Mouse (Mus musculus) bone marrow macrophage, adult 2 months (primary cell): ENCODE measurements around the gene Cyp17a1.

Experiments used
- CTCF ChIP-seq: IDR thresholded peaks from 2 replicates; pipeline ENCODE4 v1.5.1; 2012; ENCODE audit warnings: low read depth, mild to moderate bottlenecking, low read length, moderate library complexity
- POLR2A ChIP-seq: IDR thresholded peaks from 2 replicates; pipeline ENCODE4 v1.6.1; 2012; ENCODE audit warnings: mild to moderate bottlenecking, low read depth, low read length, borderline replicate concordance

DNA sequence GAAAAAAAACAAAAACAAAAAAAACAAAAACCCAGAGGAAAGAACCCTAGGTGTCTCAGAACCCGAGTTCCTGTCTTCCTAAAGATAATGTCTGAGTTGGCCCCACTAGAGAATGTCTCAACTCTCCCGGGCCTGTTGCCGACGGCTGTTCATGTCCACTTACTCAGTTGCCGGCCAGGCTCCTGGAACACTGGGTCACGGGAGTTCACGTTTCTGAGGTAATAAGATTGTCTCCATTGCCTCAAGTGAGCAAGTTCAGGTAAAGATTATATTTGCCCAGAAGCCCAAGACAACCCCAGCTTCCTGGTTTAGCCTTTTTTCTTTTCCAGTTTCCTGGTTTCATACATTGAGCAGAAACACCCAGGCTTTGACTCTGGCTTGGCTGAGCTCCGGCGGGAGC is 14.1 kb downstream of the Cyp17a1 start:
- TF ChIP-seq CTCF = no peak
- no peak for TF ChIP-seq POLR2A
